Mouse (Mus musculus) hindbrain, embryonic 11.5 days (tissue): ENCODE data around the gene Rab32. TPM values are rescaled to one million over a fixed set of nuclear protein-coding genes. Genes with fewer than 3 reads are reported as not detected.

Experiments
- ATAC-seq: fragments of 200-750 bp; cut with Nextera tagmentation; 2 replicates; pipeline ENCODE4 v1.8.0; 2017; ENCODE audit warnings: mild to moderate bottlenecking, moderate TSS enrichment, moderate library complexity; ENCODE audit not compliant: low FRiP score
- DNase-seq: peaks from one replicate; pipeline ENCODE4 v3.0.0-alpha.2; 2015; ENCODE audit warnings: low spot score
- H3K27ac ChIP-seq: fragments of 300-500 bp; sonication (generic); 2 replicates; pipeline ENCODE4 v1.5.1; 2014; ENCODE audit warnings: mild to moderate bottlenecking, low read depth, low read length
- H3K27me3 ChIP-seq: fragments of 300-500 bp; sonication (generic); 2 replicates; pipeline ENCODE4 v1.6.1; 2014; ENCODE audit warnings: mild to moderate bottlenecking, low read length, moderate library complexity, mixed read lengths; ENCODE audit not compliant: control insufficient read depth, insufficient read depth
- H3K36me3 ChIP-seq: fragments of 300-500 bp; sonication (generic); 2 replicates; pipeline ENCODE4 v1.6.1; 2014; ENCODE audit warnings: mild to moderate bottlenecking, low read length, moderate library complexity, mixed read lengths; ENCODE audit not compliant: control insufficient read depth, insufficient read depth
- H3K4me1 ChIP-seq: fragments of 300-500 bp; sonication (generic); replicated peaks from 2 replicates; pipeline ENCODE4 v1.6.1; 2014; ENCODE audit warnings: low read length, mixed read lengths; ENCODE audit not compliant: control insufficient read depth, insufficient read depth
- H3K4me2 ChIP-seq: fragments of 300-500 bp; sonication (generic); replicated peaks from 2 replicates; pipeline ENCODE4 v1.6.1; 2014; ENCODE audit warnings: mild to moderate bottlenecking, low read depth, low read length
- H3K4me3 ChIP-seq: fragments of 300-500 bp; sonication (generic); 2 replicates; pipeline ENCODE4 v1.5.1; 2014; ENCODE audit warnings: low read depth, low read length
- H3K9ac ChIP-seq: fragments of 300-500 bp; sonication (generic); 2 replicates; pipeline ENCODE4 v1.6.1; 2014; ENCODE audit warnings: low read depth, low read length
- H3K9me3 ChIP-seq: fragments of 300-500 bp; sonication (generic); 2 replicates; pipeline ENCODE4 v1.6.1; 2016; ENCODE audit warnings: low read length; ENCODE audit not compliant: control insufficient read depth
- WGBS: fragments of 180-500 bp; shearing (Covaris S2); extraction: QIAGEN DNeasy Blood & Tissue Kit; methylation state at CpG from one replicate; pipeline ENCODE4 v1.1.7; 2014; 5-methylcytosine and 5-hydroxymethylcytosine counted together
- polyA plus RNA-seq: library from polyadenylated mRNA; unstranded; fragments of >200 nt; fragmentation: Nextera tagmentation; extraction: Ambion mirVana; gene quantifications from 2 replicates; pipeline ENCODE4 v1.2.1, GENCODE M21; 2014

Gene Rab32
- polyA plus RNA-seq, 1 experiment from 2014 or later: 15.7 TPM

GRCm38 (mm10) chr10:10550134-10550533, 7.9 kb downstream of the Rab32 start:
- H3K36me3 ChIP-seq: no peaks in the 10 kb centered on the region
- no peak overlapping the region for H3K9ac ChIP-seq
- H3K4me2 ChIP-seq: no peak overlapping the region
- no peaks in the 10 kb centered on the region for H3K4me1 ChIP-seq
- WGBS: 77% methylated on average over 1 of the region's 1 CpGs
- DNase-seq (no peak), ATAC-seq (no peak)
- no peak overlapping the region for H3K27ac ChIP-seq
- H3K27me3 ChIP-seq: no peaks in the 10 kb centered on the region
- no peak overlapping the region for H3K4me3 ChIP-seq
- H3K9me3 ChIP-seq: no peaks in the 10 kb centered on the region

- Histone ChIP-seq H3K27ac (no peak overlapping the region), H3K4me1 (no peaks in the 10 kb centered on the region), H3K9ac (no peak overlapping the region), H3K4me2 (no peak overlapping the region), H3K9me3 (no peaks in the 10 kb centered on the region), H3K4me3 (no peak overlapping the region), H3K36me3 (no peaks in the 10 kb centered on the region), H3K27me3 (no peaks in the 10 kb centered on the region)
- no peak for ATAC-seq
- WGBS: 84% methylated on average over 5 of the region's 5 CpGs
- no peak for DNase-seq
Measured at GRCm38 (mm10) chr10:10546623-10547022, 11.4 kb downstream of the Rab32 start.

- no peaks in the 10 kb centered on the region for H3K9me3 ChIP-seq
- ATAC-seq (no peak), DNase-seq (no peak)
- WGBS: 97% methylated on average over 3 of the region's 3 CpGs
- H3K4me2 ChIP-seq: no peak overlapping the region
- no peak overlapping the region for H3K27ac ChIP-seq
- H3K9ac ChIP-seq: no peak overlapping the region
- no peaks in the 10 kb centered on the region for H3K4me1 ChIP-seq
- no peaks in the 10 kb centered on the region for H3K36me3 ChIP-seq
- no peak overlapping the region for H3K4me3 ChIP-seq
- no peaks in the 10 kb centered on the region for H3K27me3 ChIP-seq
Measured at GRCm38 (mm10) chr10:10544955-10545354, 13.1 kb downstream of the Rab32 start.

Other genes starting within 250 kb of the Rab32 start
- gene Adgb, start 85.9 kb downstream of the Rab32 start, polyA plus RNA-seq: 0.05 and 0.20 TPM in 2 replicates
- gene Gm10944, start 123.1 kb upstream of the Rab32 start, polyA plus RNA-seq: not detected in 2 replicates